Mouse (Mus musculus) urinary bladder, postnatal 14 days (tissue): ENCODE data around the gene Cenpo.
A peak's percentile ranks its signal among the peaks of the same experiment; 100 is the strongest.

Experiments used
- DNase-seq: peaks from one replicate; pipeline ENCODE4 v3.0.0; 2021; ENCODE audit warnings: low spot score

Gene Cenpo

GRCm38 (mm10) chr12:4198702-4199101 is 35.4 kb downstream of the Cenpo start:
- no peak for DNase-seq

GRCm38 (mm10) chr12:4194643-4195042 is 39.5 kb downstream of the Cenpo start:
- no peak for DNase-seq

GRCm38 (mm10) chr12:4193025-4193740 is 40.9 kb downstream of the Cenpo start:
- no peak for DNase-seq

GRCm38 (mm10) chr12:4192514-4192913 is 41.6 kb downstream of the Cenpo start:
- no peak for DNase-seq

GRCm38 (mm10) chr12:4189060-4189447 is 45.0 kb downstream of the Cenpo start:
- DNase-seq, result no peak

GRCm38 (mm10) chr12:4188171-4189059 is 45.7 kb downstream of the Cenpo start:
- peak; percentile 68 for DNase-seq

- no peak for DNase-seq
Observed at GRCm38 (mm10) chr12:4184648-4185047, 49.4 kb downstream of the Cenpo start.

- no peak for DNase-seq
Observed at GRCm38 (mm10) chr12:4180507-4180906, 53.6 kb downstream of the Cenpo start.

- no peak for DNase-seq
Observed at GRCm38 (mm10) chr12:4179671-4180233, 54.3 kb downstream of the Cenpo start.

- DNase-seq, result no peak
Observed at GRCm38 (mm10) chr12:4178839-4179238, 55.3 kb downstream of the Cenpo start.

GRCm38 (mm10) chr12:4173108-4173790 is 60.8 kb downstream of the Cenpo start:
- no peak for DNase-seq

- DNase-seq, result no peak
Observed at GRCm38 (mm10) chr12:4169622-4170021, 64.5 kb downstream of the Cenpo start.

GRCm38 (mm10) chr12:4169058-4169457 is 65.0 kb downstream of the Cenpo start:
- DNase-seq, result no peak

GRCm38 (mm10) chr12:4166970-4167369 is 67.1 kb downstream of the Cenpo start:
- DNase-seq, result no peak

GRCm38 (mm10) chr12:4162886-4163285 is 71.2 kb downstream of the Cenpo start:
- DNase-seq, result no peak

- DNase-seq, result no peak
Observed at GRCm38 (mm10) chr12:4160322-4160721, 73.8 kb downstream of the Cenpo start.

- DNase-seq, result no peak
Observed at GRCm38 (mm10) chr12:4158868-4159632, 75.0 kb downstream of the Cenpo start.

- no peak for DNase-seq
Observed at GRCm38 (mm10) chr12:4158179-4158578, 75.9 kb downstream of the Cenpo start.

- no peak for DNase-seq
Observed at GRCm38 (mm10) chr12:4157466-4157865, 76.6 kb downstream of the Cenpo start.

- no peak for DNase-seq
Observed at GRCm38 (mm10) chr12:4151969-4152368, 82.1 kb downstream of the Cenpo start.

GRCm38 (mm10) chr12:4150936-4151335 is 83.2 kb downstream of the Cenpo start:
- no peak for DNase-seq
